Mouse (Mus musculus): ENCODE measurements around the gene Cacna1d. TPM values are rescaled to one million over a fixed set of nuclear protein-coding genes. Genes with fewer than 3 reads are reported as not detected.

Cacna1d gene
- polyA plus RNA-seq, 1 experiment from 2014 or later, result 1.4 TPM

DNA sequence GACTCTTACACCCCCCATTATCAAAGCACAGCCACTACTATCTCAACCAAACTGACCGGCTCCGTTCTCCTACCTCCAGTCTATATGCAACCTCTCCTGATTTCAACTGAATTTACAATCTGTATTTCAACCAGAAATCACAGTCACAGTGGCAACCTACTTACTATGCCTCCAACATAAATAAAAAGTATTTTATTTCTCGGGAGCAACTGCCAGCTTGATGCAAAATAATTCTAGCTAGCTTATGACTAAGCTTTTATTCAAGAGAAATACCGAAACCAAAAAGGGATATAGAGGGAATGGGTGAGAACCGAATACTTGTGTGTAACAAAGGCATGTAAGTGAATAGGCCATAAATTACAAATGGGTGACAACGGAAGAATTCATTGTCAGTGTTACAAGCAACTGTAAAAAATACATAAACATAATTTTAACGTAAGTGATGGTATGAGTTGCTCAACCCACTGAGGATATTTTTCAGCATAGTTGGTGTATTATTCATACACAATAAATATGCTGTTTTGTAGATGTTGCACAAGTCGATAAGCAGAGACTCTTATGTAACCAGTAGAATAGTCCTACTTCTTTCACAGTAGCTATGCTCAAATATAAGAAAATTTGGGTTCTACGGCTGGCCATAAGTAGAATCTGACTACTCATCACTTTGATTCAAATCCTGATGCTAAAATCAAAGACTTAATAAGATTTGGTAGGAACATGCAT is 172.4 kb downstream of the Cacna1d start:
- no peaks in the 10 kb centered on the region for H3K27me3 ChIP-seq (ENCODE audit: control insufficient read depth, insufficient read depth, low read length)
- H3K9ac ChIP-seq (ENCODE audit: low read length), result no peak overlapping the region
- DNase-seq (ENCODE audit: low spot score) (no peak), ATAC-seq (ENCODE audit: insufficient read depth, low FRiP score, low TSS enrichment) (no peak)
- no peak overlapping the region for H3K4me2 ChIP-seq (ENCODE audit: low read depth)
- no peak overlapping the region for H3K4me3 ChIP-seq (ENCODE audit: low read depth, low read length)
- H3K4me1 ChIP-seq (ENCODE audit: control insufficient read depth, insufficient read depth, low read length), result no peaks in the 10 kb centered on the region
- H3K36me3 ChIP-seq (ENCODE audit: control insufficient read depth, insufficient read depth, low read length), result no peaks in the 10 kb centered on the region
- no peak overlapping the region for H3K27ac ChIP-seq (ENCODE audit: low read depth, low read length)
- H3K9me3 ChIP-seq (ENCODE audit: control insufficient read depth, low read length), result no peaks in the 10 kb centered on the region
- WGBS, result 87% methylated on average over 9 of the region's 9 CpGs

DNA sequence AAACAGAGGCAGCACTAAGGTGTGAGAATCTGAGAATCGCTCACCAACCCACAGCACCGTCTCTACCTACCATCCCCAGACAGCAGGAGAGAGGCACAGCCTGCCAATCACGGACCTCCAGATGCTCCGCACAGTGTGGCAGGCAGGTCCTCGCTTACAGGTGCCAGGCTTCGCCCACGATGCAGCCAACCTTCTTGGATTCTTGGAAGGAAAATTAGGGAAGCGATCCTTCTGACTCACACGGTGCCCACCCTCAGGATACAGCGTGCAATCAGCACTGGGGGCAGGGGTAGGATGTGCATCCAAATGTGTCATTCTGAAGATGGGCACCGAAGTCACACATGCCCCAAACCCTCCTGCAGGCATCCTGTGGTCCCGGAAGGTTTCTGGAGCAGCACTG is 173.0 kb downstream of the Cacna1d start:
- no peaks in the 10 kb centered on the region for H3K9me3 ChIP-seq (ENCODE audit: control insufficient read depth, low read length)
- no peak overlapping the region for H3K9ac ChIP-seq (ENCODE audit: low read length)
- no peak overlapping the region for H3K4me2 ChIP-seq (ENCODE audit: low read depth)
- no peaks in the 10 kb centered on the region for H3K4me1 ChIP-seq (ENCODE audit: control insufficient read depth, insufficient read depth, low read length)
- no peak overlapping the region for H3K27ac ChIP-seq (ENCODE audit: low read depth, low read length)
- DNase-seq (ENCODE audit: low spot score) (no peak), ATAC-seq (ENCODE audit: insufficient read depth, low FRiP score, low TSS enrichment) (no peak)
- H3K27me3 ChIP-seq (ENCODE audit: control insufficient read depth, insufficient read depth, low read length), result no peaks in the 10 kb centered on the region
- no peak overlapping the region for H3K4me3 ChIP-seq (ENCODE audit: low read depth, low read length)
- 88% methylated on average over 12 of the region's 12 CpGs for WGBS
- H3K36me3 ChIP-seq (ENCODE audit: control insufficient read depth, insufficient read depth, low read length), result no peaks in the 10 kb centered on the region

DNA sequence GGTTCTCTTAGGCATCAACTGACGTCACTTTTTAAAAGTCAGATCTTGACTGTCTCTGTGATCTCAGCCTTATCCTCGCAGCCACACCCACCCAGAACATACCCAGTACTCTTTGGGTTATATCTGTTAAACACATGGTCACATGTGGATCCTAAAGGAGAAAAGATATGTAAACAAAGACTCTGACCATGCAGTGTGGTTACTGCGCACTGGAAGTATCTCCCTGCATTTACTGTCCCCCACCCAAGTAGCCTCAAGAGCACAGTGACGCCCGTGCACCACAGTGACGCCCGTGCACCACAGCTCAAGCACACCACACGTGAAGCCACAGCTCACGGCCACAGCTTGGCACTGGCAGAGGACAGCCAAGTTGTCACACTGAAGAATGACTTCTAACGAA is 173.6 kb downstream of the Cacna1d start:
- ATAC-seq (ENCODE audit: insufficient read depth, low FRiP score, low TSS enrichment), result no peak
- no peaks in the 10 kb centered on the region for H3K4me1 ChIP-seq (ENCODE audit: control insufficient read depth, insufficient read depth, low read length)
- H3K4me2 ChIP-seq (ENCODE audit: low read depth), result no peak overlapping the region
- DNase-seq (ENCODE audit: low spot score), result no peak
- WGBS, result 88% methylated on average over 10 of the region's 10 CpGs
- no peaks in the 10 kb centered on the region for H3K27me3 ChIP-seq (ENCODE audit: control insufficient read depth, insufficient read depth, low read length)
- H3K9me3 ChIP-seq (ENCODE audit: control insufficient read depth, low read length), result no peaks in the 10 kb centered on the region
- H3K27ac ChIP-seq (ENCODE audit: low read depth, low read length), result no peak overlapping the region
- no peak overlapping the region for H3K9ac ChIP-seq (ENCODE audit: low read length)
- no peak overlapping the region for H3K4me3 ChIP-seq (ENCODE audit: low read depth, low read length)
- H3K36me3 ChIP-seq (ENCODE audit: control insufficient read depth, insufficient read depth, low read length), result no peaks in the 10 kb centered on the region

DNA sequence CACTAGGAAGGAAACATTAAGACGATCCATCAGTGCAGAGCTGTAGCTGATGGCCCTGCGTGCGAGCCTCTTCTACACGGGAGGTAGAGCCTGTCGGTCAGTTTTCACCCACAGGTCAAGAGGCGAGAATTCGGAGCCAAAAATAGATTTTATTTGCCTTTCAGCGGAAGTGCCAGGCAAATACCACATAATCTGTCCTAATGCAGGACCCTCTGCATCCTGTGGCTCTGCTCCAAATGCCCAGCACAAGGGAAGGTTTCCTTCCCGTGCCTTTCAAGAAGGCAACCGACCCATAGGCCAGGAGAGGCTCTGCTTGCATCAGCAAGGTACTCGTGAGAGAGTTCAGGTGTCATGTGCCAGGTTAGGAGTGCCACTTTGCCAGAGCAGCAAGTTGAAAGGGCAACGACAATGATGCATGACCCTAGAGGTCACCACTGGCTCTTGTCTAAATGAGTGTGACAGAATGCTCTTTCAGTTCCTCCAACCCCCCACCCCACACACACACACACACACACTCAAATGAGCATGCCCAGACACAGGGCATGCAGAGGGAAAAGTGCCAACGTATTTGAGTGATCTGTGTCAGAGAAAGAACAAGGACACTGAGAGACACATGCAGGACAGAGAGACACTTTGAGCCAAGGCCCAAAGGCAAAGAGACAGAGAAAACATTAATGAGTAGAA is 179.9 kb downstream of the Cacna1d start:
- ATAC-seq (ENCODE audit: insufficient read depth, low FRiP score, low TSS enrichment) (no peak), DNase-seq (ENCODE audit: low spot score) (no peak)
- 77% methylated on average over 13 of the region's 13 CpGs for WGBS
- Histone ChIP-seq H3K27ac (ENCODE audit: low read depth, low read length) (no peak overlapping the region), H3K36me3 (ENCODE audit: control insufficient read depth, insufficient read depth, low read length) (no peaks in the 10 kb centered on the region), H3K4me2 (ENCODE audit: low read depth) (no peak overlapping the region), H3K9ac (ENCODE audit: low read length) (no peak overlapping the region), H3K4me3 (ENCODE audit: low read depth, low read length) (no peak overlapping the region), H3K9me3 (ENCODE audit: control insufficient read depth, low read length) (no peaks in the 10 kb centered on the region), H3K27me3 (ENCODE audit: control insufficient read depth, insufficient read depth, low read length) (no peaks in the 10 kb centered on the region), H3K4me1 (ENCODE audit: control insufficient read depth, insufficient read depth, low read length) (no peaks in the 10 kb centered on the region)

DNA sequence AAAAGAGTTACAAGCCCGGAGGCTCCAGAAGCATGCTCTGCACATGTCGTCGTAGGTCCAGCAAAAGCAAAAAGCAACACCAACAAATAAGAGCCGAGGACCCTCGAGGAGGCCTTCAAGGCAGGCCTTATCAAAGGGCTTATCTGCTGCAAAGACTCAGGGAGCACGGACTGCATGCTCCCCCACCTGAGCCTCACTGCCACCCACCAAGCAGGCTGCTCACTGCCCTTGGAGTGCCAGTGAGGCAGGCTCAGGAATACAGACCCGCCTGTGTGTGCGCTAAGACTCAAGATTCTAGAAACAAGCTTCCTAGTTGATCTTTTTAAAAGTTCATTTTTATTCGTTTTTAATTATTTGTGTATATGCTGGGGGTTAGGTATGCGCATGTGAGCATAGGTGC is 181.0 kb downstream of the Cacna1d start:
- H3K9ac ChIP-seq (ENCODE audit: low read length), result no peak overlapping the region
- no peaks in the 10 kb centered on the region for H3K36me3 ChIP-seq (ENCODE audit: control insufficient read depth, insufficient read depth, low read length)
- no peaks in the 10 kb centered on the region for H3K4me1 ChIP-seq (ENCODE audit: control insufficient read depth, insufficient read depth, low read length)
- no peaks in the 10 kb centered on the region for H3K9me3 ChIP-seq (ENCODE audit: control insufficient read depth, low read length)
- no peak overlapping the region for H3K4me3 ChIP-seq (ENCODE audit: low read depth, low read length)
- no peak for ATAC-seq (ENCODE audit: insufficient read depth, low FRiP score, low TSS enrichment)
- no peak overlapping the region for H3K27ac ChIP-seq (ENCODE audit: low read depth, low read length)
- WGBS, result 89% methylated on average over 10 of the region's 10 CpGs
- no peak for DNase-seq (ENCODE audit: low spot score)
- H3K27me3 ChIP-seq (ENCODE audit: control insufficient read depth, insufficient read depth, low read length), result no peaks in the 10 kb centered on the region
- no peak overlapping the region for H3K4me2 ChIP-seq (ENCODE audit: low read depth)

DNA sequence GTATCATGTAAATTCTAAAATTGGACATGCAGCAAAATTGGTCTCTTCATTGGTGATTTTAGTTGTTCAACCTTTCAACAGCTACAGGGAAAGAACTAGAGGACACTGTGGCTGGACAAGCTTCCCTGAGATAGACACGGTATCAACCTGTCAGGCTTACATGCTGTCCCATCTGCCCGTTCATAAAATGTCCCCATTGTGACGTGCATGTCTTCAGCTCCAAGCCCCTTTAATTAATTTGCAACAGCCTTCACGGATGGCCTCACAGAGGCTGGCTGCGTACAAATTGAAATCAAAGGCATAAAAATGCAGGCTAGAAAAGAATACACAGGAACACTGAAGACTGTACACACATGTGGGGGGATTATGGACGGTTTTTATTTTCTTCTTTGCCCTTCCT is 185.0 kb downstream of the Cacna1d start:
- 64% methylated on average over 6 of the region's 6 CpGs for WGBS
- ATAC-seq (ENCODE audit: insufficient read depth, low FRiP score, low TSS enrichment) (no peak), DNase-seq (ENCODE audit: low spot score) (no peak)
- no peak overlapping the region for H3K4me2 ChIP-seq (ENCODE audit: low read depth)
- H3K27ac ChIP-seq (ENCODE audit: low read depth, low read length), result no peak overlapping the region
- no peaks in the 10 kb centered on the region for H3K36me3 ChIP-seq (ENCODE audit: control insufficient read depth, insufficient read depth, low read length)
- no peaks in the 10 kb centered on the region for H3K9me3 ChIP-seq (ENCODE audit: control insufficient read depth, low read length)
- no peak overlapping the region for H3K4me3 ChIP-seq (ENCODE audit: low read depth, low read length)
- no peaks in the 10 kb centered on the region for H3K27me3 ChIP-seq (ENCODE audit: control insufficient read depth, insufficient read depth, low read length)
- H3K9ac ChIP-seq (ENCODE audit: low read length), result no peak overlapping the region
- no peaks in the 10 kb centered on the region for H3K4me1 ChIP-seq (ENCODE audit: control insufficient read depth, insufficient read depth, low read length)

DNA sequence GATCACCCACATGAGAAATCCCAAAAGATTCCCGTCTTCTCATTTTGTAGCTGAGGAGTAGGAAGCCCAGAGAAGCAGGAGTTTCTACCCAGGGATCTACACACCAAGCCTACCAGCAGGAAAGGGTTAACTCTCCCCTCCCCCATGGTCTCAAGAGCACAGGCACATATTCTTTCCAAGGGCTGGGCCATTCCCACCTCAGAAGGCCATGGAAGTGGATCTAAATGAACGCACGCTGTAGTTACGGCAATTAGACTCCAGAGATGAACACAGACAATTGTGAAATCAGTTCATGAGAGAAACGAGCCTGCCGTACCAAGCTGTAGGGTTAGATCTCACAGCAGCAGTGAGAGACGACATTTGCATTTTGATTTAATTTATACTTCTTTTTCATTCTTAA is 191.3 kb downstream of the Cacna1d start:
- Histone ChIP-seq H3K36me3 (ENCODE audit: control insufficient read depth, insufficient read depth, low read length) (no peaks in the 10 kb centered on the region), H3K9ac (ENCODE audit: low read length) (no peak overlapping the region), H3K27me3 (ENCODE audit: control insufficient read depth, insufficient read depth, low read length) (no peaks in the 10 kb centered on the region), H3K4me3 (ENCODE audit: low read depth, low read length) (no peak overlapping the region), H3K4me1 (ENCODE audit: control insufficient read depth, insufficient read depth, low read length) (no peaks in the 10 kb centered on the region), H3K9me3 (ENCODE audit: control insufficient read depth, low read length) (no peaks in the 10 kb centered on the region), H3K4me2 (ENCODE audit: low read depth) (no peak overlapping the region), H3K27ac (ENCODE audit: low read depth, low read length) (no peak overlapping the region)
- ATAC-seq (ENCODE audit: insufficient read depth, low FRiP score, low TSS enrichment) (no peak), DNase-seq (ENCODE audit: low spot score) (no peak)
- WGBS, result 77% methylated on average over 7 of the region's 7 CpGs

DNA sequence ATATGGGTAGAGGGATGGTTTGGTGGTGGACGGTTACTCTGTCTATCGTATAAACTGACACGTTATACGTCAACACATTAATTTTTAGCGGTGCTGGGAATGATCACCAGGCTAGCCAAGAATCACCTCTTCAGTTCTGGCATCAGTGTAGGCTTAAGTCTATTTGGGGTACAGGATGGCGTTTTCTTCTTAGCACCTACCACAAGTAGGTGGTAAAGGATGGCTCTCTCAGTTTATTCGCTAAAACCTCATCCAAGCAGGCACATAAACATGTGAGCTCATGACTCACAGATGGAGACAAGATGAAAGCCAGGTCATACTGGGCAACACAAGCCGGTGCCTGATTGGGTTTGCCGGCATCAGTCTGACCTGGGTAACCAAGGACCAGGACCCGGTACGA is 193.8 kb downstream of the Cacna1d start:
- H3K4me2 ChIP-seq (ENCODE audit: low read depth), result no peak overlapping the region
- H3K9ac ChIP-seq (ENCODE audit: low read length), result no peak overlapping the region
- no peaks in the 10 kb centered on the region for H3K27me3 ChIP-seq (ENCODE audit: control insufficient read depth, insufficient read depth, low read length)
- no peak overlapping the region for H3K27ac ChIP-seq (ENCODE audit: low read depth, low read length)
- WGBS, result 93% methylated on average over 11 of the region's 11 CpGs
- H3K4me1 ChIP-seq (ENCODE audit: control insufficient read depth, insufficient read depth, low read length), result no peaks in the 10 kb centered on the region
- H3K4me3 ChIP-seq (ENCODE audit: low read depth, low read length), result no peak overlapping the region
- no peaks in the 10 kb centered on the region for H3K9me3 ChIP-seq (ENCODE audit: control insufficient read depth, low read length)
- ATAC-seq (ENCODE audit: insufficient read depth, low FRiP score, low TSS enrichment) (no peak), DNase-seq (ENCODE audit: low spot score) (no peak)
- no peaks in the 10 kb centered on the region for H3K36me3 ChIP-seq (ENCODE audit: control insufficient read depth, insufficient read depth, low read length)

DNA sequence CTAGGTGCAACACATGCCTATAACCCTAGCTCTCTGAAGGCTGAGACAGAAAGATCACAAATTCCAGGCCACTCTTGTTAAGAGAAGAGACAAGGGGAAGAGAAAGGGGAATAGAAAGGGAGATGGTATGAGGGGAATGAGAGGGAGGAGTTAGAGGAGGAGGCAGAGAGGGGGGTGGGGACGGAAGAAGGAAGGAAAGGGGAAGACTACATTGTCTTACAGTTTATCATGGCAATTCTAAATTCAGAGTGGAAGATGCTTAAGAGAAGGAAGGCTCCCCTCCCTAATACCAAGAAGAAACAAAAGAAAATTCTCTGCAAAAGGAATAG is 199.2 kb downstream of the Cacna1d start:
- Histone ChIP-seq H3K9me3 (ENCODE audit: control insufficient read depth, low read length) (no peaks in the 10 kb centered on the region), H3K27ac (ENCODE audit: low read depth, low read length) (no peak overlapping the region), H3K9ac (ENCODE audit: low read length) (no peak overlapping the region), H3K36me3 (ENCODE audit: control insufficient read depth, insufficient read depth, low read length) (no peaks in the 10 kb centered on the region), H3K4me1 (ENCODE audit: control insufficient read depth, insufficient read depth, low read length) (no peaks in the 10 kb centered on the region), H3K27me3 (ENCODE audit: control insufficient read depth, insufficient read depth, low read length) (no peaks in the 10 kb centered on the region), H3K4me2 (ENCODE audit: low read depth) (no peak overlapping the region), H3K4me3 (ENCODE audit: low read depth, low read length) (no peak overlapping the region)
- WGBS, result 36% methylated on average over 1 of the region's 1 CpGs
- no peak for ATAC-seq (ENCODE audit: insufficient read depth, low FRiP score, low TSS enrichment)
- no peak for DNase-seq (ENCODE audit: low spot score)

Data from neural tube, embryonic 11.5 days (tissue).